Mouse (Mus musculus) spleen, adult 2 months (tissue): ENCODE data around the gene Zfp410.

Experiments
- CTCF ChIP-seq: fragments of 200-500 bp; IDR thresholded peaks from 2 replicates; pipeline ENCODE4 v1.5.1; 2011; ENCODE audit warnings: mild to moderate bottlenecking, inconsistent platforms; ENCODE audit not compliant: insufficient read depth, insufficient read length, insufficient replicate concordance; ENCODE audit errors: extremely low read depth
- POLR2A ChIP-seq: fragments of 200-500 bp; IDR thresholded peaks from 2 replicates; pipeline ENCODE4 v1.6.1; 2011; ENCODE audit warnings: low read depth, low read length, inconsistent platforms

DNA sequence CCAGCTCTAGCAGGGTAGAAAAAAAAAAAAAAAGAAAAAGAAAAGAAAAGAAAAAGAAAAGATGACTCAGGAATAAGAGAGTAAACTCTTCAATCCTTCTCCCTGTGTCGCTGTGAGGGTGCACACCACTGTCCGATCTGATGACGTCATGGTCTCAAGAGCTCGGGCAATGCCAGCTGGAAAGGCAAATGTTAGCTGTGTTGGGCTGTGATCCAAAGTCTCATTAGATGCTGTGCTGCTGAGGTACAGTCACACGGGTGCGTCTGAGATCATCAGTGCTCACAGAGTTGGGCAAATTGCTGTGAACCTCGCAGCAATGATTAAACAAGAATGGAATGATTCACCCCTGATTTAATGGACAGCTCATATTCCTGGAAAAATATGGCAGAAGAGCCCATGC lies 37.8 kb upstream of the Zfp410 start:
- TF ChIP-seq CTCF: no peak
- no peak for TF ChIP-seq POLR2A
